Mouse (Mus musculus) heart, adult 11 months (tissue): ENCODE measurements around the gene Szt2.

Source experiments
- DNase-seq: peaks from one replicate; pipeline ENCODE4 v3.0.0; 2022

The Szt2 gene

GRCm38 (mm10) chr4:118409142-118409900, at the start of gene Szt2, which contains the start of gene Med8:
TSS of gene Szt2 (minus strand) at chr4:118409273.
TSS of gene Med8 (plus strand) at chr4:118409337.
- DNase-seq: peak; percentile 99

DNA sequence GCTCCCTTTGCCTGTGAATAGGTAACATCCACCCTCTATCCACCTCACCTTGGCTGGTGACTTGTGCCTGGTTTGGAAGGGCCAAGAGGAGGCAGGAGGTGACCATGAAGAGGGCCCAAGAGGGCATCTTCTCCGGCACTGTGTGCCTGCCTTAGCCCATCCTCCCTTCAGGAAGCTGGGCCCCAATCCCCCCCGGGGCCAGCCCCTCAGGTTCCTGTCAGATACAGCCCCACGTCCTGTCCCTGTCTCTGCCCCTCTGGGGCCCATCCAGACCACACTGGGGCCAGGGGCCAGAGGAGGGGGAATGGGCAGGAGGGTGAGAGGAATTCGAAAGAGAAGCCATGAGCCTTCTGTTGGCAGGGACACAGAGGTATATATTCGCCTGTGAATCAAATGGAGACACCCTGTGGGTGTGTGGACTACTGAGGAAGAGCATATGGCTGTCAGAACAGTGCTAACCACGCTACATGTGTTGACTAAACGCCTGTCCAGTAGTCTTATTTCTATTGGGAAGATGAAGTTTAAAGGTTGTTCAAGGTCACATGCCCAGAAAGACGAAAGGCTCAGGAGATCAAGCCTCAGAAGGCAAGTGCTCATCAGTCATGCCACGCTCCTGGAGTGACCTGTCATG, 48.4 kb upstream of the Szt2 start, which contains the start of gene Mpl:
TSS of gene Mpl (minus strand) at position 169 of the 631 bp plus-strand sequence.
- DNase-seq: peak; percentile 64

- no peak for DNase-seq
Observed at GRCm38 (mm10) chr4:118446415-118447153, 37.5 kb upstream of the Szt2 start.

DNA sequence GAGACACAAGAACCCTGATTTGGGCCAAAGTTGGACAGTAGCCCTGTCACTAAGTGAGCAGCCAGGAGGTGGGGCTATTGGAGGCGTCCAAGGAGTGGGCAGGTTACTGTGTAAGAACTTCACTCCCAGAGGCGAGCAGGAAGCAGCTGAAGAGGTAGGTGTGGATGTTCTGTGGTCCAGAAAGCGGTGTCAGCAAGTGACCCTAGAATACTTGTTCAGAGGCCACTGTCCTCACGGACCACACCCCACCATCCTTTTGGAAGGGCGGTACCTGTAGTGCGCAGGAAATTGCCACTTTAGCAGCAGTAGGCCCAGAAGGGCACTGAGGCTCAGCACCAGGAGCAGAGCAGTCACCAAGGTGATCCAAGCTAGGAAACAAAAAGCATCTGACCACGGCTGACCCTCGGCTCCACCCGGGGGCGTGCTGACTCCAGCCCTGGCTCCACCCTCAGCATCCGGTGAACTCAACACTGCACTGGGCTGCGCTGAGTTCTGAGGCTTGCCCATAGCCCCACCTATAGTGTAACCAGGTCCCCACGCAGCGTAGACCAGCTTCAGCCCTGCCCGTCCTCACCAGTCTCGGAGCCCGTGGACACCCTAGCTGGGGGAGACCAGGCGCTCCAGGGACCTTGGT, 36.8 kb upstream of the Szt2 start:
- peak; percentile 98 for DNase-seq

DNA sequence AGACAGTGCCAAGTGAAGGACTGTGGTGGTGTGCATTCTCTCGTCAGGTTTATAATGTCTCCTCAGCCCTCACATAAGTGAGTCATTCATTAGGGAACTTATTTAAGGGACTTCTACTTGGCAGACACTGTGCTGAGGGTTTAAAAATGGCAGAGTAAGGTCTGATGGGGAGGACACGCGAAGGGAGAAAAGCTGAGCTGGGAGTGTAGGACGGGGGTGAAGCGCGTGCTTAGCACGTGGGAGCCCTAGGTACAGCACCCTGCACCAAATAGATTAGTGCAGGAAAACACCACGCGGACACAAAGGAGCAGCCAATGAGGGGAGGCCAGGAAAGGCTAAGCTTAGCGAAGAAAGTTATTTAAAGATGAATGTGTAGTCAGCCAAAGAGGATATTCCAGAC, 36.0 kb upstream of the Szt2 start:
- no peak for DNase-seq

DNA sequence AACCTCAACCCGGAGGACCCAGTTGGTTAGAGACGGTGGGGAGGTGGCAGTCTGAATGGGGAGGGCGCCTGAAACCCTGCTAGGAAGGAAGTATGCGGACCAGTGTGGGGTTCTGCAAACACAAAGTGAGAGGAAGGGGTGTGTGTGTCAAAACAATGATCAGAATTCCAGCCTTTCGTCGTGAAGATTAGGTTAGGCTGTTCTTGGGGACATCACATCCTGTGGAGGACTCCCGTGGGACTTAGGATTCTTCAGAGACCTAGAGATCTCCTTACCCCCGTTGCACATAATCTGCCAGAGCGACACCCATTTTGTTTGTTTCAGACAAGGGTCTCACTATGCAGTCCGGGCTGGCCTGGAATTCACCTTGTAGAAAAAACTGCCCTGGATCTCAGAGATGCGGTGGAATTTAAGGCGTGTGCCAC, 28.8 kb upstream of the Szt2 start:
- peak; percentile 93 for DNase-seq

DNA sequence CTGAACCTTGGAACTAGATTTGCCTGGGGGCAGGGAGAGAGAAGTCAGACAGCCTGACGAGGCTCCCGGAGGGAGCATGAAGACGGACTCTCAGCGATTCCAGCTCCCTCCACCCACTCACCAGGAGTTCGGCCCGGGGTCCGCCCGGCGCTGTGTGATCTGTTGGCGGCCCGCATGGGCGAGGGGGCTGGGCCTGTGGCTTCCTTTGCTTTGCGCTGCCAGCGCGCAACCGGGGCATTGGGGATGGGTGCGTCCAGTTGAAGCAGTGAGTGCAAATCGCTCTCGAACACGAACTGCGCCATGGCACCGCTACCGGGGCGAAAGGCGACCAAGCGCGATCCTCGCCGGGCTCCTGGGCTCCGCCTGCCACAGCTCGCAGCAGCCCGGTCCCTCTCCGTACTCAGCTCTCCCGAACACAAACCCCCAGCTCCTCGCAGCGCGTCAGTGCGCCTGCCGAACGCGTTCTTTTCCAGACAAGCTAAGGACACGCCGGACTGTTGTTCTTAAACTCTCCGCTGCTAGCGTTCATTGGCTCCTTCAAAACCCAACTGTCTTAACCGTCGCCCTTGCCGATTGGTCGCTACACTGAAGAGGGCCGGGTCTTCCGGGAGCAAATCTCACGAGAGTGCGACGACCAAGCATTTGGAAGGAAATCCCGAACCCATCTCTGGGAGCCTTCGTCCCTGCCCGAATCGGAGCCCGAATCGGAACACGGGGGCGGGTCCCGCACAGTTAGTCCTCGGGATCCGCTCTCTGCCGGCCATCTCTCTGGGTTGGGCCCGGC, 27.9 kb upstream of the Szt2 start, which contains the start of gene Cdc20:
TSS of gene Cdc20 (minus strand) at position 533 of the 784 bp plus-strand sequence.
- peak; percentile 100 for DNase-seq

DNA sequence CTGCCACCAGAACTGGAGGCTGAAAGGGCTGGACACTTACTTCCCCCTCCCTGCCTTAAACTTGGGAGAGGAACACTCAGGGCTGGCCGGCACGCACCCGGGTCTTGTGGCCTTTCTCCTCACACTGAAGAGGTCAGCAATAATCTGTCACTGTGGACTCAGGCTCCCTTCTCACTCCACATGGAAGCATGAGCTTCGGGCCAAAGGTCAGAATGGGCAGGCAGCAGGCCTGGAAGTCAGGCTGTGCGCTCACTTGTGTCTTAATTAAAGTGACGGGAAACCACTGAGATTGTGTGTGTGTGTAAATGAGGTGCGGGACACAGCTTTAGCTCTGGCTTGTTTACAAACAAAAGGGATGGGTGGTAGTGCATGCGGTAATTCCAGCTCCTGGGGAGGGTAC, 23.3 kb upstream of the Szt2 start:
- DNase-seq: no peak

DNA sequence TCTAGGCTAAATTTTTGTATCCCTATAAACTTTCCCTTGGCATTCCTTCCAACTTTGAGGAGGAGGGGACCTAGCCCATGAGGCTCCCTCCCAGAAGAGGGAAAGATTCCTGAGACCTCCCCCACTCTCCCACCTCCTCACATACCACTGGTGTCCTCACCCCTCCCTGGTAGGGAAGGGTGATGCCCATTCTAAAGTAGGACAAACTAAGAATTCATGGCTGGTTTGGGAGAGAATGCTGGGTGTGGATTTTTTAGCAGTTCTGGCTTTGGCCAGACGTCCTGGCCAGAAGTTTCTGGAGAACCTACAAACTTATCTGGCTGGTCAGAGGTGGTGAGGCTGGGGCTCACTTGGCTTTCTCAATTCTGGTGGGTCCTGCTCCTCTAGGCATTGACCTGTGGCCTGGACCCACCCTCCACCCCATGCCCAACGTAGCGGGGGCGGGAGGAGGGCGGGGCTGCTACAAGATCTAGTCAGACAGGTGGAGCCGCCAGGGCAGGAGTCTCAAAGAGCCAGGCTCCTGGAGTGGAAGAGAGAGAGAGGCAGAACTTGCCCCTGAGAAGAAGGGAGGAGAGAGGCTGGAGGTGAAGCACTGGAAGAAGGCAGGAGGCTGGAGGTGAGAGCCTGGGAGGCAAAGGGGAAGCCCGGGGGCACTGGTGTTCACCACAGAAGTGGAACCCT, 20.3 kb upstream of the Szt2 start:
- DNase-seq: peak; percentile 94

- peak; percentile 95 for DNase-seq
Observed at GRCm38 (mm10) chr4:118428531-118429214, 19.6 kb upstream of the Szt2 start.

- peak; percentile 100 for DNase-seq
Observed at GRCm38 (mm10) chr4:118427768-118428451, 18.8 kb upstream of the Szt2 start, which contains the start of gene Elovl1. TSS of gene Elovl1 (plus strand) at chr4:118428093.

- DNase-seq: no peak
Observed at GRCm38 (mm10) chr4:118427415-118427767, 18.3 kb upstream of the Szt2 start.

GRCm38 (mm10) chr4:118425374-118425773, 16.3 kb upstream of the Szt2 start:
- no peak for DNase-seq

GRCm38 (mm10) chr4:118424541-118425160, 15.6 kb upstream of the Szt2 start:
- DNase-seq: no peak

DNA sequence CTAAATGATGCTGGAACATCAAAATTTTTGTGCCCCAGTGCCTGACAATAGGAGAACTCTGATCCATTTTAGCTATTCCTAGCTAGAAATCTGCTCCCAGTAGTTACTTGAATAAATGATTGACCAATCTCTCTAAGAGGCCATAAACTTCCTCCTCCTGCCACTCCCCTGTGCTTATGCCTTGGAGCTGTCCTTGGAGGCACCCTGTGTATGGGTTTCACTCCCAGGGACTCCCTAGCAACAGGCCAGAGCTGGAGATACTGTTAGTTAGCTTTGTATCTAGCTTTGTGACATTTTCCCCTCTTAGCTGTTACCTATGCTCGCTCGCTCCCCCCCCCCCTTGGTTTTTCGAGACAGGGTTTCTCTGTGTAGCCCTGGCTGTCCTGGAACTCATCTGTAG, 12.3 kb upstream of the Szt2 start:
- DNase-seq: no peak

DNA sequence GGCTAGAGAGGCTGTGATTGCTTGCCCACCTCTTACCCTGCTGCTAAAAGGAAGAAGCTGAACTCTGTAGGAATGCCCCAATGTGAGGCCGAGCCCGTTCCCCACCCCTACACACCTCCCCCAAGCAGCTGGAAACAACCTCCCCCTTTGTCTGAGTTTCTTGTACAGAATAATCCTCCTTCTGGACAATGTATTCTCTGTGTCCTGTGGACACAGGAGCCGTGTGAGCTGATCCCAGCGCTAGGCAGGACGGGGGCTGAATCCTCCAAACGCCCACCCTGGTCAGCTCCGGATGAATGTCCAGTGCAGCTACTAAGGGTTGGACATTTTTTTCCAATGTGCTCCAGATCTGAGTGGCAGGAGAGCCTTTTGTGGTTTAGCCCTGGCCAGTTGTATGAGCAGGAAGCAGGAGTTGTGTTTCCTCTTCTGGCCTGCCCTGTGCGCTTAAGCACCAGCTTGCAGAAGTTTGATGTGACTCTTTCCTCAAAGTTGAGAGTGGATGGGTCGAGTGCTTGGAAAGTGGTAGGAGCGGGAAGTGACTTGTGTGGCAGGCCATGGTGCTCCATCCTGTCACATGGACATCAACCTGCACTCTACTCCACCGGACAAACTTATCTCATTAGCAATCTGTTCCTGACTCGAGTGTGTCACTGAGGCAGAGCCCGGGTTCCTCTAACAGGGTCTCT, 8.2 kb upstream of the Szt2 start:
- no peak for DNase-seq

DNA sequence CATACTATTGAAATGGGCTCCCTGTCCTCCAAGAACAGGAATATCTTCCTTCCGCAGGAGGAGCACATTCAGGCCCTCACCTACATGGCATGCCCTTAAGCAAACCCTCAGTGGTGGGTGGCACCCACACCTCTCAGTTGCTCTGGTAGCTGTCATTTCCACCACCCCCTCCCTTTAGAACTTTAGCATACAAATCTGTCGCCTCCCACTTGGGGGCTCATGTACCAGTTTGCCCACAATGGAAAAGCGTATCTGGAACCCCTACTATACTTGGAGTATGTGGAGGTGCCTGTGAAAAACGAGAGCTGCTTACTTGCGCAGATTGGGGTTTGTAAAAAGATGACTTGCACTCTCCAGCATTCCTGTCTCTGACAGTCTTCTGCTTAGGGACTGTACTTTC, 7.3 kb upstream of the Szt2 start:
- DNase-seq: no peak

- DNase-seq: no peak
Observed at GRCm38 (mm10) chr4:118415779-118416178, 6.7 kb upstream of the Szt2 start.

GRCm38 (mm10) chr4:118413553-118413952, 4.5 kb upstream of the Szt2 start:
- DNase-seq: no peak
